Mouse (Mus musculus) erythroblast, embryonic 14.5 days (primary cell): ENCODE data around the gene Sarm1.

Experiments used
- GATA1 ChIP-seq: IDR thresholded peaks from 2 replicates; pipeline ENCODE4 v1.6.1; 2012; ENCODE audit warnings: low read length, inconsistent platforms, mixed read lengths
- TAL1 ChIP-seq: IDR thresholded peaks from 3 replicates; pipeline ENCODE4 v1.6.1; 2012; ENCODE audit warnings: low read length, inconsistent platforms, mixed read lengths

GRCm38 (mm10) chr11:78501529-78501928 is 4.0 kb upstream of the Sarm1 start:
- TF ChIP-seq GATA1, result no peak
- TF ChIP-seq TAL1, result no peak
